Mouse (Mus musculus) small intestine, adult 2 months (tissue): ENCODE measurements at regions not wholly inside any gene's neighbourhood (a gene's known extent, or its start where the extent isn't known, plus 50 kb on each side); places are given as distances from the start of the nearest gene placed in this dataset.

Source experiments
- CTCF ChIP-seq: fragments of 200-500 bp; IDR thresholded peaks from 2 replicates; pipeline ENCODE4 v1.5.1; 2012; ENCODE audit warnings: low read depth, mild to moderate bottlenecking, control low read depth, inconsistent platforms, low read length, moderate library complexity, mixed read lengths; ENCODE audit not compliant: insufficient replicate concordance, insufficient read length; ENCODE audit errors: extremely low read depth
- POLR2A ChIP-seq: fragments of 200-500 bp; IDR thresholded peaks from 2 replicates; pipeline ENCODE4 v1.6.1; 2012; ENCODE audit warnings: low read depth, mild to moderate bottlenecking, control low read depth, inconsistent platforms, low read length, moderate library complexity

DNA sequence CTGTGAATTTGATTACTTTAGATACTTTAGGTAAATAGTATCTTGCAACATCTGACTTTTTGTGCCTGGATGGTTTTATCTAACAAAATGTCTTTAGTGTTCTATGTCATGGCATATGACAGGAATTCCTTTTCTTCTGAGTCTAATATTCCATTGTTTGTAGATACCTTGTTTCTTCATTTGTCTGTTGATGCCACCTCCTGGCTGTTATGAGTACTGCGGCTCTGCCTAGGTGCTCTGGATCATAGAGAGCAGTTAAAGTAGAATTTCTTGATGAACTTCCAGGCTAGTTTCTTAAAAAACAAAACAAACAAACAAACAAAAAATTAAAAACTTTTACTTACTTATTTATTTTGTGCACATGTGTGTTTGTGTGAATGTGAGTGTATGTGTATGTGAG lies 83.6 kb upstream of the Kif2a start:
- TF ChIP-seq CTCF (no peak), POLR2A (no peak)
